Mouse (Mus musculus) lung, postnatal 10 days (tissue): Measurements from ENCODE around the gene Ulk1.

Source experiments
- DNase-seq: peaks from one replicate; pipeline ENCODE4 v3.0.0; 2021

Gene Ulk1

DNA sequence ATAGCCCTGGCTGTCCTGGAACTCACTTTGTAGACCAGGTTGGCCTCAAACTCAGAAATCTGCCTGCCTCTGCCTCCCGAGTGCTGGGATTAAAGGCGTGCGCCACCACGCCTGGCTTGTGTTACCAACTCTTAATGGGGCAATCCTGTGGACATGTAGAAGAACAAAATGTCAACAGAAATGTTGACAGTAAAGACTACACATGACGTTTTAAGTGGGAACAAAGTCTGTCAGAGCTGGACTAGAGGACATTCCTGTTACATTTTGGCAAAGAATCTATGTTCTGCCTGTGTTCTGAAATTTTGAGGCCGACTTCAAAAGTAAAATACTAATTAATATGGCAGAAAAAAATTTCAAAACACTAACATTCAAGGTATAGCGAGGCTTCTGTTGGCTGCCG is 46.0 kb downstream of the Ulk1 start:
- no peak for DNase-seq

DNA sequence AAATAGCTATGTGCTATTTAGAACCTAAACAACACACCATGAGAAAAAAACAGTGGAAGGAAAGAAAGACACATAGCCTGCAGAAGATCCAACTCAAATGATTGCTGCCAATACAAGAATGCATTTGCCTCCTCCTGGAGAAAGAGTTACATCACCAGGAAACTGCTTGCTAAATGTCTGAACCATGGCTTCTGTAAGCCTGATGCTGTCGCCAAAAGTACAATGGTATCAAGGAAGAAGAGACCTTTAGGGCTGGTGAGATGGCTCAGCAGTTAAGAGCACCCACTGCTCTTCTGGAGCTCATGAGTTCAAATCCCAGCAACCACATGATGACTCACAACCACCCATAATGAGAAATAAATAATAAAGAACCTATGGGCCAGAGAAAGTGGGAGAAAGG is 64.9 kb downstream of the Ulk1 start:
- DNase-seq: no peak

GRCm38 (mm10) chr5:110739496-110740275 is 70.2 kb downstream of the Ulk1 start:
- DNase-seq: no peak

- DNase-seq: no peak
Observed at GRCm38 (mm10) chr5:110735606-110736005, 74.3 kb downstream of the Ulk1 start.
